In genomic region chr7:127907939-127908338, GRCm38 (mm10) we compare ENCODE assay signal across 24 mouse cellular contexts. TPM values are rescaled to one million over a fixed set of nuclear protein-coding genes. Genes with fewer than 3 reads are reported as not detected.
"Had no signal": no experiment of that assay in that cellular context is flagged by ENCODE, and none has a peak within 500 bp of the region (broad histone marks: within the 10 kb centered on the region; RNA-seq: fewer than 3 reads in every experiment).

No protein-coding gene starts in this region.

- H3K9ac ChIP-seq: lung, embryonic 15.5 days; midbrain, embryonic 13.5 days; midbrain, embryonic 15.5 days; neural tube, embryonic 12.5 days; stomach, embryonic 15.5 days had no signal

- H3K27me3 ChIP-seq: lung, embryonic 15.5 days; megakaryocyte, embryonic 14.5 days; midbrain, embryonic 13.5 days; midbrain, embryonic 15.5 days; neural tube, embryonic 12.5 days; stomach, embryonic 15.5 days had no signal

- H3K27ac ChIP-seq: lung, embryonic 15.5 days; macrophage; midbrain, embryonic 13.5 days; midbrain, embryonic 15.5 days; neural tube, embryonic 12.5 days; stomach, embryonic 15.5 days; stomach, postnatal 0 days had no signal

- ATAC-seq: lung, postnatal 0 days; midbrain, embryonic 13.5 days; midbrain, embryonic 15.5 days had no signal

- H3K9me3 ChIP-seq: lung, embryonic 15.5 days; megakaryocyte, embryonic 14.5 days; midbrain, embryonic 13.5 days; midbrain, embryonic 15.5 days; neural tube, embryonic 12.5 days; stomach, embryonic 15.5 days had no signal

- H3K4me2 ChIP-seq: lung, embryonic 15.5 days; midbrain, embryonic 11.5 days; midbrain, embryonic 13.5 days; midbrain, embryonic 15.5 days; neural tube, embryonic 12.5 days; stomach, embryonic 15.5 days had no signal

- DNase-seq: lung, adult 2 months; lung, postnatal 14 days; lung, postnatal 36 days; right cerebral cortex, postnatal 14 days; thymus, adult 2 months; thymus, postnatal 25 days; thymus, postnatal 4 days had no signal

- H3K4me3 ChIP-seq: lung, embryonic 15.5 days; megakaryocyte, embryonic 14.5 days; midbrain, embryonic 13.5 days; midbrain, embryonic 15.5 days; neural tube, embryonic 12.5 days; stomach, embryonic 15.5 days had no signal

RNA-seq across cellular contexts. Expression of gene Gm21974, which starts 12.7 kb away (rescaled TPM):
- total RNA-seq: megakaryocyte progenitor cell, adult 5-6 weeks; monocyte, adult 5-6 weeks; neutrophil, adult 5-6 weeks had no signal
- polyA plus RNA-seq: lung, adult 2 months; lung, embryonic 15.5 days; lung, postnatal 0 days; macrophage; midbrain, embryonic 11.5 days; midbrain, embryonic 13.5 days; midbrain, embryonic 15.5 days; midbrain, postnatal 0 days; neural tube, embryonic 12.5 days; spleen, adult 2 months; stomach, embryonic 15.5 days; stomach, postnatal 0 days; testis, adult 2 months; thymus, adult 2 months; urinary bladder, adult 2 months had no signal

RNA-seq across cellular contexts. Expression of gene Prss53, which starts 17.2 kb away (rescaled TPM):
- total RNA-seq: monocyte, adult 5-6 weeks; neutrophil, adult 5-6 weeks had no signal
- polyA plus RNA-seq: macrophage had no signal
